Mouse (Mus musculus) limb, embryonic 14.5 days (tissue): ENCODE data around the gene Syt2. TPM values are rescaled to one million over a fixed set of nuclear protein-coding genes. Genes with fewer than 3 reads are reported as not detected.

Experiments
- ATAC-seq: fragments of 200-750 bp; cut with Nextera tagmentation; 2 replicates; pipeline ENCODE4 v1.8.0; 2017; ENCODE audit warnings: low read depth, moderate number of reproducible peaks, moderate TSS enrichment; ENCODE audit not compliant: low FRiP score
- DNase-seq: peaks from one replicate; pipeline ENCODE4 v3.0.0-alpha.2; 2015; ENCODE audit warnings: low spot score
- H3K27ac ChIP-seq: fragments of 300-500 bp; sonication (generic); replicated peaks from 2 replicates; pipeline ENCODE4 v1.5.1; 2014; ENCODE audit warnings: low read depth, mild to moderate bottlenecking, low read length, moderate library complexity, mixed read lengths
- H3K27me3 ChIP-seq: fragments of 300-500 bp; sonication (generic); 2 replicates; pipeline ENCODE4 v1.6.1; 2014; ENCODE audit warnings: low read length, mixed read lengths; ENCODE audit not compliant: control insufficient read depth, insufficient read depth
- H3K36me3 ChIP-seq: fragments of 300-500 bp; sonication (generic); 2 replicates; pipeline ENCODE4 v1.6.1; 2014; ENCODE audit warnings: mild to moderate bottlenecking, low read length, moderate library complexity, mixed read lengths; ENCODE audit not compliant: control insufficient read depth, insufficient read depth
- H3K4me1 ChIP-seq: fragments of 300-500 bp; sonication (generic); 2 replicates; pipeline ENCODE4 v1.6.1; 2014; ENCODE audit warnings: antibody characterized with exemption, low read length, mixed read lengths; ENCODE audit not compliant: control insufficient read depth, insufficient read depth
- H3K4me2 ChIP-seq: fragments of 300-500 bp; sonication (generic); replicated peaks from 2 replicates; pipeline ENCODE4 v1.6.1; 2014; ENCODE audit warnings: low read depth, mild to moderate bottlenecking, low read length, moderate library complexity; ENCODE audit not compliant: severe bottlenecking
- H3K4me3 ChIP-seq: fragments of 300-500 bp; sonication (generic); replicated peaks from 2 replicates; pipeline ENCODE4 v1.5.1; 2014; ENCODE audit warnings: low read length
- H3K9ac ChIP-seq: fragments of 300-500 bp; sonication (generic); 2 replicates; pipeline ENCODE4 v1.6.1; 2014; ENCODE audit warnings: mild to moderate bottlenecking, low read depth, low read length, moderate library complexity; ENCODE audit not compliant: severe bottlenecking
- H3K9me3 ChIP-seq: fragments of 300-500 bp; sonication (generic); 2 replicates; pipeline ENCODE4 v1.6.1; 2016; ENCODE audit warnings: low read length; ENCODE audit not compliant: control insufficient read depth
- POLR2A ChIP-seq: fragments of 200-500 bp; IDR thresholded peaks from 2 replicates; pipeline ENCODE4 v1.8.0; 2012; ENCODE audit warnings: inconsistent platforms, mild to moderate bottlenecking, moderate library complexity, borderline replicate concordance; ENCODE audit not compliant: insufficient read depth, insufficient read length; ENCODE audit errors: extremely low read depth
- WGBS: fragments of 180-500 bp; shearing (Covaris S2); extraction: QIAGEN DNeasy Blood & Tissue Kit; methylation state at CpG from one replicate; pipeline ENCODE4 v1.1.7; 2014; 5-methylcytosine and 5-hydroxymethylcytosine counted together
- polyA plus RNA-seq, 2 experiments: library from polyadenylated mRNA; depleted of rRNA in 1 of 2; stranded (reverse) in 1 of 2; unstranded in 1 of 2; fragments of >200 nt; fragmentation: Nextera tagmentation in 1 of 2; extraction: Ambion mirVana in 1 of 2; gene quantifications; 2 replicates each; pipeline versions ENCODE4 v1.2.1 to v1.2.3; 2012 to 2014

Syt2 gene
- polyA plus RNA-seq, 2 experiments: 0.44 to 1.5 TPM

- H3K4me2 ChIP-seq: no peak overlapping the region
- ATAC-seq: no peak
- no peak overlapping the region for H3K9ac ChIP-seq
- H3K4me1 ChIP-seq: no peaks in the 10 kb centered on the region
- DNase-seq: no peak
- H3K27ac ChIP-seq: no peak overlapping the region
- H3K9me3 ChIP-seq: no peaks in the 10 kb centered on the region
- no peaks in the 10 kb centered on the region for H3K27me3 ChIP-seq
- no peak overlapping the region for H3K4me3 ChIP-seq
- WGBS: 85% methylated on average over 5 of the region's 5 CpGs
- H3K36me3 ChIP-seq: no peaks in the 10 kb centered on the region
- TF ChIP-seq POLR2A: no peak
These were observed 52.0 kb downstream of the Syt2 start for GRCm38 (mm10) chr1:134698486-134698885.

GRCm38 (mm10) chr1:134699390-134699789 is 52.9 kb downstream of the Syt2 start:
- no peak for ATAC-seq
- H3K36me3 ChIP-seq: no peaks in the 10 kb centered on the region
- no peaks in the 10 kb centered on the region for H3K9me3 ChIP-seq
- no peak overlapping the region for H3K27ac ChIP-seq
- TF ChIP-seq POLR2A: no peak
- no peaks in the 10 kb centered on the region for H3K27me3 ChIP-seq
- no peak overlapping the region for H3K4me2 ChIP-seq
- no peak overlapping the region for H3K4me3 ChIP-seq
- H3K9ac ChIP-seq: no peak overlapping the region
- no peak for DNase-seq
- no peaks in the 10 kb centered on the region for H3K4me1 ChIP-seq
- 72% methylated on average over 9 of the region's 9 CpGs for WGBS

- Histone ChIP-seq H3K4me1 (0 out of 2 replicates have a peak, but pooled peaks cover 3% of the 10 kb centered on the region), H3K9ac (no peak overlapping the region), H3K4me2 (no peak overlapping the region), H3K4me3 (no peak overlapping the region), H3K27ac (no peak overlapping the region), H3K9me3 (no peaks in the 10 kb centered on the region), H3K36me3 (no peaks in the 10 kb centered on the region), H3K27me3 (no peaks in the 10 kb centered on the region)
- no peak for ATAC-seq
- DNase-seq: no peak
- 24% methylated on average over 2 of the region's 2 CpGs for WGBS
- no peak for TF ChIP-seq POLR2A
These were observed 53.7 kb downstream of the Syt2 start for GRCm38 (mm10) chr1:134700151-134700550.

- no peak for TF ChIP-seq POLR2A
- Histone ChIP-seq H3K9ac (no peak overlapping the region), H3K27ac (no peak overlapping the region), H3K36me3 (no peaks in the 10 kb centered on the region), H3K4me3 (no peak overlapping the region), H3K9me3 (no peaks in the 10 kb centered on the region), H3K27me3 (0 out of 2 replicates have a peak, but pooled peaks cover under 1% of the 10 kb centered on the region), H3K4me2 (no peak overlapping the region), H3K4me1 (0 out of 2 replicates have a peak, but pooled peaks cover 4% of the 10 kb centered on the region)
- DNase-seq: no peak
- ATAC-seq: no peak
- WGBS: 37% methylated on average over 5 of the region's 5 CpGs
These were observed 54.2 kb downstream of the Syt2 start for GRCm38 (mm10) chr1:134700634-134701033.

GRCm38 (mm10) chr1:134701191-134701590 is 54.7 kb downstream of the Syt2 start:
- no peaks in the 10 kb centered on the region for H3K36me3 ChIP-seq
- TF ChIP-seq POLR2A: no peak
- no peak for DNase-seq

GRCm38 (mm10) chr1:134703232-134703631 is 56.8 kb downstream of the Syt2 start:
- H3K9me3 ChIP-seq: no peaks in the 10 kb centered on the region
- no peak overlapping the region for H3K4me3 ChIP-seq
- H3K36me3 ChIP-seq: no peaks in the 10 kb centered on the region
- no peak overlapping the region for H3K27ac ChIP-seq
- H3K4me1 ChIP-seq: 0 out of 2 replicates have a peak, but pooled peaks cover 4% of the 10 kb centered on the region
- peaks cover 24% of the 10 kb centered on the region for H3K27me3 ChIP-seq
- no peak overlapping the region for H3K9ac ChIP-seq
- no peak overlapping the region for H3K4me2 ChIP-seq
- ATAC-seq: no peak
- WGBS: 82% methylated on average over 2 of the region's 2 CpGs
- TF ChIP-seq POLR2A: no peak
- DNase-seq: no peak

More at GRCm38 (mm10) chr1:134701191-134701590, 54.7 kb downstream of the Syt2 start:
- WGBS: 34% methylated on average over 6 of the region's 6 CpGs
- no peak for ATAC-seq
- H3K4me1 ChIP-seq: 0 out of 2 replicates have a peak, but pooled peaks cover 4% of the 10 kb centered on the region
- H3K27ac ChIP-seq: no peak overlapping the region
- peaks cover 6% of the 10 kb centered on the region; the same call in 1 of the 2 replicates for H3K27me3 ChIP-seq
- no peaks in the 10 kb centered on the region for H3K9me3 ChIP-seq
- H3K9ac ChIP-seq: no peak overlapping the region
- no peak overlapping the region for H3K4me3 ChIP-seq
- no peak overlapping the region for H3K4me2 ChIP-seq
